Mouse (Mus musculus): ENCODE data around the gene Syt9.
"Not testable (repeated sequence)": the region's sequence is repeated elsewhere in the genome, so short reads cannot be mapped to it uniquely, and the experiment has no call there.

The Syt9 gene

GRCm38 (mm10) chr7:107461699-107462440 is 91.3 kb downstream of the Syt9 start:
- DNase-seq = no peak

DNA sequence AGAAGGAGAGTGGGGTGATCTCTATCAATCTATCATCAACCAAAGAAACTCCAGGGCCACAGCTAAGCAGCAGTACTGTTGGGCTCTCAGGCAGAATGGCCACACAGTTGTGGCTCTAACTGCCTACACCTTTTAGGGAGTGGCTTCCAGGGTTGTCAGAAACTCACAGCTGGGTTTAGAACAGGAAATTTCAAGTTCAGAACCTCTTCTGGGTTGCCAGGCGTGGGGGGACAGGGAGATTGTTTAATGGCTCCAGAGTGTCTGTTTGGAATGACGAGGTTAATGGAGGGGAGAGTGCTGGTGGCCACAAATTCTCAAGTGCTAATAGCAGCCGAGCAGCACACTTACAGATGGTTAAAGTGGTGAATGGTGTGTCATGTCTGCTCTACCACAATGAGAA is 92.4 kb downstream of the Syt9 start:
- no peak for DNase-seq

DNA sequence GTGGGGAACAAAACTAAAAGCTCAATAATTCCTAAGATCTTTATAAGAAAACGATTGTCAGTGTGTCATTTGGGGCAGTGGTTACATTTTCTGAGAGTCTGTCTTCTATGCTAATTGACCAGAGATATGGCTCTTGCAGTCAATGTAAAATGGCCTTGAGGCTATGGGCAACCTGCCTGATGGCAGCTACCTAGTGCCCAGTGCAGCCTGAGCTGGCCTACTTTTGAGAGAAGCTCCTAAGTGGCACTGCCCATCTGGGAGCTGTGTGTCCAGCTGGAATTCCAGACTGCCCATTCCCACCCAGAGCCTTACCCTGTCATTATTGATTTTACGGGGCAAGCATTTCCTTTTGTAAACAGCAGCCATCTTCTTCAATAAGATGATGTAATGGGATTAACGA is 94.6 kb downstream of the Syt9 start:
- DNase-seq = no peak

DNA sequence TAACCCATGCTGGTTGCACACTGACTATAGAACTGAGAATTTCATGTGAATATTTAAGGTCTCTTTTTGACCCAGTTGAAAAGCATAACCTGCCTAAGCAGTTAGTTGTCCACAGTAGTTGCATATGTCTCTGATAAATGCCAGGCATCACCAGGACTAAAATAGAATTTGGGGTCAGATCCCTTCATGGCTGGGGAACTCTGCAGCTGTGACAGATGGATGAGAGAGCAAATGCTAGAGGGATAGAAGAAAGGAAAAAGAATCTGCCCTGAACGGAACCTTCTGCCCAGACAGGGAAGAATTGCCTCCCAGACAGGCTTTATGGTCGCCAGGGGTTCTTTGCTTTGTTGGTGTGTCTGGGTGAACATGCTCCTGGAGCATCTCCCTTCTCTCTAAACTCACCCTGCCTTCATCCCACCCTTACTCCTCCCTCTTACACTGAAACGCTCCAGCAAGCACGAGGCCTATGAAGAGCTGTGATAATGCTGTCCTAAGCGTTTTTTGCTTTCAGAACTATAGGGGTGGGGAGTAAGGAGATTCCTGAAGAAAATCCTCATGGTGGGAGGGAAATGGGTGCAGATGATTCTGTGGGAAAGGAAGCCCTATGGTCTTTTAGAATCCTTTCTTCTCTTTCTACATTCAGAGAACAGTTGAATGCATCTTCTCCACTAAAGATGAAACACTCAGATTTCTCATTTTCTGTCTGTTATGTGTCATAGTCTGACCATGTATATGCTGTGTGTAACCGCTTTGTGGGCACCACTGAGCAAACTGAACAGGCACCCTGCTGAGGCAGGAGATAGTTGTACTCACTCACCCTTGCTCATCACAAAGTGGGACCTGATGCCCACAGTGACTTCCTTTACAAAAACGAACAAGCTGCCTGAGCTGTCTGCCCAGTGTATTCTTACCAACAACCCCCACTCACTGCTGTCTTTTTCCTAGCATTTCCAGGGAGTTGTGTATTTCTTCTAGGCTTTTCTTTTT is 108.7 kb downstream of the Syt9 start:
- no peak for DNase-seq

GRCm38 (mm10) chr7:107485709-107486108 is 115.2 kb downstream of the Syt9 start:
- not testable (repeated sequence) for DNase-seq

- no peak for DNase-seq
These were observed 124.9 kb downstream of the Syt9 start for GRCm38 (mm10) chr7:107495428-107495827.

DNA sequence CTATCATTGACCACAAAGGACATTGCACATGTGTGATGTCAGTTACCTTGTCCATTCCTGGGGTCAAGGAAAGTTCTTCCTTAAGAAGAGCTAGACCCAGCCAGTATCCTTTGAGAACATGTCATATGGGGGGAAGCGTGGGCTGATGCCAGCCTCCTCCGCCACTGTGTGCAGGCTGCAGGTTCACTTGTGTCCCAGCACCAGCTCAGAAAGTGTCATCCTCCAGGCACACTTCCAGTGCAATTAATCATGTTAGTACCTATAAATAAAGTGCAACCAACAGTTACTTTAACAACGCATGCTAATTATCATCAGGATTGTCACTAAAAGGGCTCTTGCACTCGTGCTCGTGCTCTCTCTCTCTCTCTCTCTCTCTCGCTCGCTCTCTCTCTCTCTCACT is 126.4 kb downstream of the Syt9 start:
- no peak for DNase-seq

DNA sequence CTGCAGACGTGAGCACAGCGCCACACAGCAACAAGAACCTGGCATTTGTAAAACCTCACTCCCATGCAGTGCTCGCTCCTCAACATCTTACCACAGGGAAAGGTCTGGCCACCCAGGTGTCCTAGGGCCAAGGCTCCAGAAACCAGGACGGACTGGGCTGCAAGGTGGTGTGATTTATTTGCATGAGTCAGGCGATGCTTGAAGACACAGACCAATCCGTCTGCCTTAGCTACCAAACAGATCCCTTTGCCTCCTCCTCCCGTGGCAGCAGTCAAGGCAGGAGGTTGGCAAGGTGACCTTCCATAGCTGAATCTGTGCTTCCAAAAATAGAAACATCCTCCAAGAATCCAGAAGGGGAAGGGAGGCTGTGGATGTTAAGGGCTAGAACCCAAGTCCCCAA is 130.1 kb downstream of the Syt9 start:
- no peak for DNase-seq

GRCm38 (mm10) chr7:107504761-107505712 is 134.5 kb downstream of the Syt9 start:
- DNase-seq = no peak

DNA sequence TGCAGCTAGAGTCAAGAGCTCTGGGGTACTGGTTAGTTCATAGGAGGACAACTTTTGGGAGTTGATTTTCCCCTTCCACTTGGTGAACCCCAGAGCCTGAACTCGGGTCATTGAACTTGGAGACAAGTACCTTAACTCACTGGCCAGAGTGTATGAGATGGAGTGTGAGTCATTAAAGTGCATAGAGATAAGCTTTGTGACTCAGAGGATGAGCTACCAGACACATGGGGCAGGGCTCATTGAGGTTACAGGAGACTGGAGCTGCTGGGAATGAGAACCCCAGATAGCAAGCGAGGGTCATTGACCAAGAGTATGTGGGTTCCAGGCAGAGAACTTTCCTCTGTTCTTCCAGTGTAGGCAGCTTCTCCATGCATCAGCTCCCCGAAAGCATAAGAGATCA is 137.4 kb downstream of the Syt9 start:
- no peak for DNase-seq

- DNase-seq = no peak
These were observed 139.2 kb downstream of the Syt9 start for GRCm38 (mm10) chr7:107509740-107510139.

DNA sequence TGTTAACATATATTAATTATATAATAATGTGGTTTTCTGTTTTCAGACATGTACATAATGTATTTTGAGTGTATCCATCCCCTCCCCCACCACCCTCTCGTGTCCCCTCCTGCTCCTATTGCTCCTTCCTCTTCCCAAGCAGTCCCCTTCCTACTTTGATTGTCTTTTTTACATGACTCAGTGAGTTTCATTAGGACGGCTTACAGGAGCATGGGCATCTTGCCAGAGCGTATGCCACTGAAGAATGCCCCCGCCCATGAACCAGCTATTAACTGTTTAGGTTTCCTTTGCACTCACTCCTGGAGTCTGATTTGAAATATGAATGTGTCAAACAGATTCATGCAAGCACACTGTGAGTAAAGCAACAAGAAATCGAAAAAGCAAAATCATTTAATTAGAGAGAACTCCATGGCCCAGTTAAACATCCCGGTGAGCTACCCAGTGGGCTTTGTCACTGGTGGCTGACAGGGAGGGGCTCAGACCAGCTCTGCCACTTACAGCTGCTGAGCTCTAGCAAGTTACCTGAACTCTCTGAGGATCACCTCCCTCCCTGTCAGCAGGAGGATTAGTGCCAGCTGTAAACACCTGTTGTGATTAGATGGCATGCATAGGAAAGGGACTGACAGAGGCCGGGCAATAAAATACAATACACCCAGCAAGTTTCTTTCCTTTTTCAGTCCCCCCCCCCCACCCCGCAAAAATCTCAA is 146.3 kb downstream of the Syt9 start:
- no peak for DNase-seq

DNA sequence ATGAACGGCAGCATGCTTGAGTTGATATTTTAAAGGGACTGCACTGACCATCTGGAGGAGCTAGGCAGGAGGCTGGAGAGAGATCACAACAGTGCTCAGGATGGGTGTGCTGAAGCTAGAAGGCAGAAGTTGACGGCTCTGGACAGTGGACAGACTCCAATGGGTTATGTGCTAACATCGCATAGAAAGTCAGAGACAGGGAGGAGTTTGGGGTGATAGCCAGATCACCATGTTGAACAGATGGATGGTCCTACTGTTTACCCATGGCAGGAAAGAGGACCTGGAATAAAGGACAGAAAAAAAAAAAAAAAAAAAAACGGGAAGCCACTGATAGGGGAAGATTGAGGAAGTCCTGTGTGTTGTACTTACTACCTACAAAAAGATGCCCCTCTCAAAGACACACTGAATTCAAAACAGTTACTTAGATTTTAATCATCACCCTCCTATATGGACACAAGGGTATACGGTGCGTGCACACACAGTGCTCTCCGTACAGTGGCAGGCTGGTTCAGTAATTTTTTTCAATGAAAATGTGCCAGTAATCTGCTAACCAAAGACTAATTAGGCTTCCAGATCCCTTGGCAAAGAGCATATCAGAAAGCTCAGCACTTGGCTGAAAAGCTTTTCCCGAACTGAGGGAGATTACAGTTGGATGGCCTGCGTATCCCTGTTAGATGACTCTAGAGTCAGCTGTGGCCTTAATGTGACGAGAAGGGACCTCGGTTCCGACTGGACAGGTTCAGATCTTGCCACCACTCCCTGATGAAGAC is 148.9 kb downstream of the Syt9 start:
- no peak for DNase-seq

DNA sequence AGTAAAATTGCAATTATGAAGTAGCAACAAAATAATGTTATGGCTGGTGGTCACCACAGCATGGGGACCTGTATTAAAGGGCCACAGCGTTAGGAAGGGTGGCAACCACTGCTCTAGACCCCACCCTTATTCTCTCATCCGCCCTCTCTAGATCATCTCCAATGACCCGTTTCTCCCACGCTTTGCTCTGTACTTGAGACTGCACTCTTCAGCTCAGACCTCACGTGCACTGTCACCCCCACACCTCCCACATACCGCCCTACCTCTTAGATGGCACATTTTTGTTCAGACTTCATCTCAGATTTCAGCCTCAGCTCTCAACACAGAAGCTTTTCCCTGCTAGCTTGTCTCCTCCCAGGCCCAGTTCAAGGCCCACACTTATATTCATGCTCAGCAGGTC is 150.9 kb downstream of the Syt9 start:
- no peak for DNase-seq

DNA sequence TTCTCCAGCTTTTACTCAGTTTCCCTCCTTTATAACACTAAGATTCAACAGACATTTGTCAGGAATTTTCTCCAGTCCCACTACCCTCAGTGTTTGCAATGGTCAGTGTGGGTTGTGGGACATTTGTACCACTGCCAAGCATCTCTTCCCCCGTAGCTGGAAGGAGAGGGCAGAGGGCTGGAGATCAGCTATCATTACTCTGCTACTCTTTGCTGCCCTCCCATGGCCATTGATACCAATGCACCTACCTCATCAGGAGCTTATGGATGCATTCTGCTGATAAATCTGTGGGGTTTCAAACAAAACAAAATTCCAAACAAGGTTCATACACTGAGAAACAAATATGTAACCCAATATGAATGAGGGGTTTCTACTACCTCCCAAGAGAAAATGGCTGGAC is 155.8 kb downstream of the Syt9 start:
- peak; percentile 11 for DNase-seq

DNA sequence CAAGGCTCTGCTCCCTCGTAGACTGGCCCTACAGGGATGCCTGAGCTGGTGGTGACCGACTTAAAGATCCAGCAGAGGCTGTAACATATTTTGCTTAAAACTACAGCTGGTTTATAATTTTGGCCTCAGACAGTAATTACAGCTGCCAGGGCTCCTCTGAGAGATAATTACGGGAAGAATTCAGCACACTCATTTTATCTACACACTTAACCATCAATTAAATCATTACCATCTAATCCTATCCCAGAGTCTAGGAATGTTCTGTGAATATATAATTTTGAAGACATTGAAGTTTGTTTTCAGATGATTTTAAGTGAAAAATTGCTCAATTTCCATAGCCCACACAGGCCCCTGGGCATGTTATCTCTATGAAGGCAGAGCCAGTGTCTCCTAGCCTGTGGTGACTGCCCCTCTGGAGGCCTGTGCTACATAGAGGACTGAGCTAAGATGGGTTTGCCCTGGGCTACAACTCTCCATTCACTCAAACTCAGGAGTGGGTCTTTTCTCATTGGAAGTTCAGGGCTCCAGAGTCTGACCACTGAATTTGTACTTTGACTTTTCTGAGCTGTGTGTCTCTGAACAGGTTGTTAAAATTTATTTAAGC is 157.7 kb downstream of the Syt9 start:
- no peak for DNase-seq

- DNase-seq = no peak
These were observed 158.8 kb downstream of the Syt9 start for GRCm38 (mm10) chr7:107529364-107529763.

DNA sequence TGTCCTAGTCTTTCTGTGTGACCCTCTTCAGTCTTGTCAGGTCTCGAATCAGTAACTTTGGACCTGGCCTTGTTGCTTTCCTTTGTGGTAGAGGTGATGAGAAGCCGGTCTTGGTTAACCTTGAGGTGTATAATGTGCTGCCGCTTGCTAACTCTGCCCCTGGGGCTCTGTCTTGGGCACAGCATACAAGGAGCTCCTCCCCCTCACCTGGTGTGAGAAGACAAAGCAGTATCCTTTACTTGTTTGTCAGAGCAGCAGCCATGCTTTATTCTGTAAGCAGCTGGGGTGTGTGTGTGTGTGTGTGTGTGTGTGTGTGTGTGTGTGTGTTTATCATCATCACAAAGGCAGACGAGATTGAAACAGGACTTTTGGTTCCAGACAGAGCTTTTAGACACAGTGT is 164.8 kb downstream of the Syt9 start:
- no peak for DNase-seq

GRCm38 (mm10) chr7:107536516-107536915 is 166.0 kb downstream of the Syt9 start:
- no peak for DNase-seq

- DNase-seq = no peak
These were observed 169.5 kb downstream of the Syt9 start for GRCm38 (mm10) chr7:107540034-107540433.

- DNase-seq = no peak
These were observed 174.5 kb downstream of the Syt9 start for GRCm38 (mm10) chr7:107545011-107545410.
